Mouse (Mus musculus): ENCODE results near the gene Wfdc9.

DNA sequence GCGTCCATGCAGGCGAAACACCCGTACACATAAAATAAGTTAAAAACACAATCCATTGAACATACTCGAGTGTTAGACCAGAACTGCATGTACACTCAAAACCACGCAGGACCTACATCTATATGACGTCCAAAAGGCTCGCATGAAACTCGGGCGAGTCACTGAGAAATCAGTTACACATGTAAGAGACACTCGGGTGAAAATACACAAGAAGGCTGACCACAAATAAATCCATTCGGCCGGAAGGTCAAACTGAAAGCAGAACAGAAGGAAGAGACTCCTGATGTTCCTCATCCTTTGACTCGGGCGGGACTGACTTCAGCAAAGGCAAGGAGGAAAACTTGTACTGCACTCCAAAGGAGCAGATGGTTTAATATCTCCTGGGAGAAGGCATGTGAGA, 49.6 kb upstream of the Wfdc9 start:
- TF ChIP-seq GATA1 (IDR thresholded peaks at IDR 0.05; ENCODE audit: borderline replicate concordance, low read length) (no peak), FLI1 (IDR thresholded peaks at IDR 0.05; ENCODE audit: low read length) (no peak)

Data from megakaryocyte, embryonic 14.5 days (primary cell).